Mouse (Mus musculus): ENCODE results near the gene Lpar2. TPM values are rescaled to one million over a fixed set of nuclear protein-coding genes. Genes with fewer than 3 reads are reported as not detected.

Lpar2 gene
- polyA plus RNA-seq, 1 experiment, result not detected

DNA sequence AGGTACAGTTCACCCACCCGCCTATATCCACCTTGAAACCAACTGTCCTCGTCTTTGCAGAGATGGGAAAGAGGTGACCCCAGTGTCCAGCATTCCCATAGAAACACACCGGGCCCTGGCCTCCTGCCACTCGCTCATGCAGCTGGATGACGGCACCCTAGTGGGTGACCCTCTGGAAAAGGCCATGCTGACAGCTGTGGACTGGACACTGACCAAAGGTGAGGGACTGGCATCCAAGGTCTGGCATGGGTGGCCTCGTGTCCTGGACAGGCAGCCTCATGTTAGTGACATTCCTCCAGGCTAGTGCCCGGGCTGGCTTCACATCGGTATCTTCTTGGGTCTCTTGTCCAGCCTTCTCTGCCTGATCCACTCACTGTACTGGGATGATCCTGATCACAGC is 23.0 kb upstream of the Lpar2 start:
- Histone ChIP-seq H3K27ac (replicated peaks; ENCODE audit: low read depth, low read length) (no peak overlapping the region), H3K4me1 (ENCODE audit: control insufficient read depth, insufficient read depth, insufficient read length, low read length) (no peaks in the 10 kb centered on the region), H3K4me3 (ENCODE audit: insufficient read depth, low read depth, low read length) (no peak overlapping the region)

DNA sequence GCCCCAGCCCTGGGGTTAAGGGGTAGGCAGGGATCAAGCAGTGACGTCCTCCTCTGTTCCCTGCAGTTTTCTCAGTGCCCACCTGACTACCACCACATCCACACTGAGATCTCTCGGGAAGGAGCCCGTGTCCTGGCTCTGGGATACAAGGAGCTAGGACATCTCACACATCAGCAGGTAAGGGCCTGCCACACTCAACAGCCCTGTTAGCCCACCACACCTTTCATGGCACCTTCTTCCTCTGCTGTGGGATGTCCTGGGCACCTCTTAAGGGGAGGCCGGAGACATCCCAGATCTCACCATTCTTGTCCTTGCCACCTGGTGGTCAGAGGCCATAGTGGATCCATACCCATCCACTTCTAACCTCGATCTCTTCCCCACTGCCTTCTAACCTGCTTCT is 22.3 kb upstream of the Lpar2 start:
- Histone ChIP-seq H3K27ac (replicated peaks; ENCODE audit: low read depth, low read length) (no peak overlapping the region), H3K4me1 (ENCODE audit: control insufficient read depth, insufficient read depth, insufficient read length, low read length) (no peaks in the 10 kb centered on the region), H3K4me3 (ENCODE audit: insufficient read depth, low read depth, low read length) (no peak overlapping the region)

DNA sequence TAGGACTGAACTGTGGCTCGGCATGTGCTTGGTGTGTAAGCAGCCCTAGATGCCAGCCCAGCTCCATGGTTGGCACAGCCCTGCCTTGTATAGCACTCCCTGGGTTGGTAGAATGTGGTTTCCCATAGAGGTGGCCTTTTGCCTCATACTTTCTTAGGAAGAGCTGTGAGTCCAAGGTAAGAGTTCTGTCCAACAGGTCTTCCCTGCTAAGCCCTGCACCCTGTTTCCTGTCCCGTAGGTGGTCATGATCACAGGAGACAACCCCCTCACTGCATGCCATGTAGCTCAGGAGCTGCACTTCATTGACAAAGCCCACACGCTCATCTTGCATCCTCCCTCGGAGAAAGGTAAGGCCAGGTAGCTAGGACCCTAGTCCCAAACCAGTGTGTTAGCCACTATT is 20.4 kb upstream of the Lpar2 start:
- no peaks in the 10 kb centered on the region for H3K4me1 ChIP-seq (ENCODE audit: control insufficient read depth, insufficient read depth, insufficient read length, low read length)
- no peak overlapping the region for H3K4me3 ChIP-seq (ENCODE audit: insufficient read depth, low read depth, low read length)
- no peak overlapping the region for H3K27ac ChIP-seq (replicated peaks; ENCODE audit: low read depth, low read length)

DNA sequence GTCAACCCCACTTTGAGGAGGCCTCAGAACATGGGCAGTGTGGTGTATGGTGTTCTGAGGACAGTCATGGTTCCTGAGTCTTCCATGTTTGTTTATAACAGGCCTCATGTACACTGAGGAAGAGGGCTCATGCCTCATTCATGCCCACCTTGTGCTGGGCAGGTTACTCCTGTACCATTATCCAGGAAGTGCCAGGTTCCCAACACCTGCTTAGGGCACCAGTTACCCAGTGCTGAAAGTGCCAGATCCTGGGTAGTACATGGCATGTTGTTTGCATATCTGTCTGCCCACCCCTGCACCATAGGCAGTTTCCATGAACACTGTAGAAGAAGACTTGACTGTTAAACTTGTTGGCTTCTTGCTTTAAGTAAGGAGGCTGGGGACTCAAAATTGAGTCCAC is 20.0 kb upstream of the Lpar2 start:
- Histone ChIP-seq H3K27ac (replicated peaks; ENCODE audit: low read depth, low read length) (no peak overlapping the region), H3K4me3 (ENCODE audit: insufficient read depth, low read depth, low read length) (no peak overlapping the region), H3K4me1 (ENCODE audit: control insufficient read depth, insufficient read depth, insufficient read length, low read length) (no peaks in the 10 kb centered on the region)

DNA sequence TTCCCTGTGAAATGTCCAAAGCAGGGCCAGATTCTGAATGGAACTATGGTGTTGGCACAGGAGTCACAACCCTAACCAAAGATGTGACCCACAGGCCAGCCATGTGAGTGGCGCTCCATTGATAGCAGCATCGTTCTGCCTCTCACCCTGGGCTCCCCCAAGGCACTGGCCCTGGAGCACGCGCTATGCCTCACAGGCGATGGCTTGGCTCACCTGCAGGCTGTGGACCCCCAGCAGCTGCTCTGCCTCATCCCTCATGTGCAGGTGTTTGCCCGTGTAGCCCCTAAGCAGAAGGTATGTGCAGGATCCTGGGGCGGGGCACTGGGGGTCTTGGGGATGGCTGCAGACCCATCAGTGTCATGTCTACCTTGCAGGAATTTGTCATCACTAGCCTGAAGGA is 18.9 kb upstream of the Lpar2 start:
- H3K4me1 ChIP-seq (ENCODE audit: control insufficient read depth, insufficient read depth, insufficient read length, low read length), result no peaks in the 10 kb centered on the region
- no peak overlapping the region for H3K4me3 ChIP-seq (ENCODE audit: insufficient read depth, low read depth, low read length)
- H3K27ac ChIP-seq (replicated peaks; ENCODE audit: low read depth, low read length), result no peak overlapping the region

DNA sequence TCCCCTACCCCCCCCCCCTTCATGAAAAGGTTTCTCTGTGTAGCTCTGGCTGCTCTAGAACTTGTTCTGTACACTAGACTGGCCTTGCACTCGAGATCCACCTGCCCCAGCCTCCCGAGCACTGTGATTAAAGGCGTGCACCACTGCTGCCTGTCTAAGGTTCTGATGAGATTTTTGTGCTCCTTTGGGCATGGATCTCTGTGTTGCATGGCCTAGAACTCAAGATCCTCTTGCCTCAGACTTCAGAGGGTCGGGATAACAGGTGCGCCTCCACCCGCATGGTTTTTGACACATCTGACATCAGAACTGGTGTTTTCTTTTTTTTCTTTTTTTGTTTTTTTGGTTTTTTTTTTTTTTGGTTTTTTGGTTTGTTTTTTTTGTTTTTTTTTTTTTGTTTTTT is 17.7 kb upstream of the Lpar2 start:
- Histone ChIP-seq H3K27ac (replicated peaks; ENCODE audit: low read depth, low read length) (no peak overlapping the region), H3K4me1 (ENCODE audit: control insufficient read depth, insufficient read depth, insufficient read length, low read length) (no peaks in the 10 kb centered on the region)

DNA sequence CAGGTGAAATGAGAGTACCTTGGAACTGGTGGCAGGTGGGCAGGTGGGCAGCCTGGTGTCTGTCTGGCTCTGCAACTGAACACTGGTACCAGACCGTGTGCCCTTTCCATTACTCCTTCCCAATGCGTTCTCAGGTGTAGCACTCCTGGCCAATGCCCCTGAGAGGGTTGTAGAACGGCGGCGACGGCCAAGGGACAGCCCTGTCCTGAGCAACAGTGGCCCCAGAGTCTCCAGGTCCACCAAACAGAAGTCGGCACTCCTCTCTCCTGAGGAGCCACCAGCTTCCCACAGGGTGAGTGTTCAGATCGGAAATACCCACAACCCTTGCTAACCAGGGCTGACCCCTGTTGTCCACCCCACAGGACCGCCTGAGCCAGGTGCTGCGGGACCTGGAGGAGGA is 17.1 kb upstream of the Lpar2 start:
- Histone ChIP-seq H3K4me1 (ENCODE audit: control insufficient read depth, insufficient read depth, insufficient read length, low read length) (no peaks in the 10 kb centered on the region), H3K27ac (replicated peaks; ENCODE audit: low read depth, low read length) (no peak overlapping the region), H3K4me3 (ENCODE audit: insufficient read depth, low read depth, low read length) (no peak overlapping the region)

More for the DNA sequence above, 17.7 kb upstream of the Lpar2 start:
- H3K4me3 ChIP-seq (ENCODE audit: insufficient read depth, low read depth, low read length), result no peak overlapping the region

DNA sequence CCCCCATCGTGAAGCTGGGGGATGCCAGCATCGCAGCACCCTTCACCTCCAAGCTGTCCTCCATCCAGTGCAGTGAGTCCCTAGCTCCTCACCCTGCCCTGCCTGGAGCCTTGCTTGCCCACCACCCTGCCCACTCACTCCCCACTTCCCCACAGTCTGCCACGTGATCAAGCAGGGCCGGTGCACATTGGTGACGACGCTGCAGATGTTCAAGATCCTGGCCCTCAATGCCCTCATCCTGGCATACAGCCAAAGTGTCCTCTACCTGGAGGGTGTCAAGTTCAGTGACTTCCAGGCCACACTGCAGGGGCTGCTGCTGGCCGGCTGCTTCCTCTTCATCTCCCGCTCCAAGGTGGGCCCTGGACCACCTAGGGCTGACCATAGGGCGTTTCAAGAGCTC is 16.7 kb upstream of the Lpar2 start:
- Histone ChIP-seq H3K4me3 (ENCODE audit: insufficient read depth, low read depth, low read length) (no peak overlapping the region), H3K27ac (replicated peaks; ENCODE audit: low read depth, low read length) (no peak overlapping the region), H3K4me1 (ENCODE audit: control insufficient read depth, insufficient read depth, insufficient read length, low read length) (no peaks in the 10 kb centered on the region)

DNA sequence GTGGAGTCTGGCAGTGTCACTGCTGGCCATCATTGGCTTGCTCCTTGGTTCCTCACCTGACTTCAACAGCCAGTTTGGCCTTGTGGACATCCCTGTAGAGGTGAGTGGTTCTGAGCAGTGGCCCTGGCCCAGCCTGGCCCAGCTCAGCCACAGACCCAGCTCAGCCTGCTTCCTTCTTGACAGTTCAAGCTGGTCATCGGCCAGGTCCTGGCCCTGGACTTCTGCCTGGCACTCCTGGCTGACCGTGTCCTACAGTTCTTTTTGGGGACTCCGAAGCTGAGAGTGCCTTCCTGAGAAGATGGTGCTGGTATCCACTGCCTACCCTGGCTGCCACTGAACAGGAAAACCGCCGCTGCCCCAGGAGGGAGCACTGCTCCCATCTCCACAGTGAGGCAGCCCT is 15.0 kb upstream of the Lpar2 start:
- no peak overlapping the region for H3K27ac ChIP-seq (replicated peaks; ENCODE audit: low read depth, low read length)
- no peaks in the 10 kb centered on the region for H3K4me1 ChIP-seq (ENCODE audit: control insufficient read depth, insufficient read depth, insufficient read length, low read length)
- H3K4me3 ChIP-seq (ENCODE audit: insufficient read depth, low read depth, low read length), result no peak overlapping the region

DNA sequence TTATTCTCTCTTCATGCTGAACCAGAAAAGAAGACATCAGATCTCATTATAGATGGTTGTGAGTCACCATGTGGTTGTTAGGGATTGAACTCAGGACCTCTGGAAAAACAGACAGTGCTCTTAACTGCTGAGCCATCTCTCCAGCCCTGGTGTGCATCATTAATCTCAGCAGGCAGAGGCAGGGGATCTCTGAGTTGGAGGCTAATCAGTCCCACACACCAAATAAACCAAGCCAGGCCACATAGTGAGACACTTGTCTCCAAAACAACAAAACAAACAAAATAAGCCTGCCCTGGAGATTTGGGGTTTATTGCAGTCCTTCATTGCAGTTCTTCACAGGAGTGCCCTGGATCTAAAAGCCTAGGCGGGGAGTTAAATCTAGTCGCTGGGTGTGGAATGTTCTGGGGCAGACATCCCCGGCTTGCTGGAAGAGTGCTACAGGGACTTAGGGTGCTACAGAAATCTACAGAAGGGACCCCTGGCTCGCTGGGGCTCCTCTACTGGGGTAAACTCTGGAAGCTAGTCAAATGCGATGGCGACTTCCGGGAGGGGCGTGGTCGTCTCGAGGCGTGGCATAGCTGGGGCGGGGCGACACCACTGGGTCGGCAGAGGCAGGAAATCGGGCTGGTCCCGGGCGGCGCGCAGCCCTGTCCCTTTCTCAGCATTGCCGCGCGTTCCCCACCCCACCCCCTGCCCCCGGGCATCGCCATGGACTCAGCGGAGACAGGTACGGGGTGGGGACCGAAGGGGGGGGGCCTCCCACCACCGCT is 13.9 kb upstream of the Lpar2 start, which contains the start of gene Gmip:
TSS of gene Gmip (plus strand) at position 586 of the 770 bp plus-strand sequence.
- H3K27ac ChIP-seq (replicated peaks; ENCODE audit: low read depth, low read length), result 0 out of 2 replicates have a peak within 1 kb of the TSS, but pooled peaks have one; percentile 33
- no peaks in the 10 kb centered on the region for H3K4me1 ChIP-seq (ENCODE audit: control insufficient read depth, insufficient read depth, insufficient read length, low read length)
- H3K4me3 ChIP-seq (ENCODE audit: insufficient read depth, low read depth, low read length), result peak within 1 kb of the TSS; percentile 71

DNA sequence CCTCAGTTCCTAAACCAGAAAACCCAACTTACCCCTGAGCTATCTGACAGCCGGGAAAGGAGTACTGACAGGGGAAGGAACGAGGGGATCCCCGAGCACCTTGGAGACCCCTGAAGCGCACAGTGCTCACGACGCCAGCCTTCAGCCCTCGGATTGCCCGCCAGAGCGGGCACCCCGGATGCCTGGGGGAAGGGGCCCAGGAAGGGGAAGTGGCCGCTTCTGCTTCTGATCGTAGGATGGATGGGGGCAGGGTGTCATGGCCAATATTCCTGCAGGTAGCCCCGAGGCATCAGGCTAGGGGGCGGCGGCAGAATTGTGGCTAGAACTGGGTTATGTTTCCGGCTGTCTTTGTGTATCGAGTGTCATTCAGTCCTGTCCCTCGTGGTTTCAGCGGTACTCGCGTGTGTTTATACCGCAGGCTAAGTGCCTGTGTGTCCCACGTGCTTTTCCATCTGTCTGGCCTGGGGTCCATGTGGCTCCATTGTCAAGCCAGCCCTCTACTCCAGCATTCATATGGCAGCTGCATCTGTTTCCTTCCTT is 13.3 kb upstream of the Lpar2 start:
- H3K4me1 ChIP-seq (ENCODE audit: control insufficient read depth, insufficient read depth, insufficient read length, low read length), result no peaks in the 10 kb centered on the region
- H3K4me3 ChIP-seq (ENCODE audit: insufficient read depth, low read depth, low read length), result peak overlapping the region; percentile 71
- no peak overlapping the region for H3K27ac ChIP-seq (replicated peaks; ENCODE audit: low read depth, low read length)

DNA sequence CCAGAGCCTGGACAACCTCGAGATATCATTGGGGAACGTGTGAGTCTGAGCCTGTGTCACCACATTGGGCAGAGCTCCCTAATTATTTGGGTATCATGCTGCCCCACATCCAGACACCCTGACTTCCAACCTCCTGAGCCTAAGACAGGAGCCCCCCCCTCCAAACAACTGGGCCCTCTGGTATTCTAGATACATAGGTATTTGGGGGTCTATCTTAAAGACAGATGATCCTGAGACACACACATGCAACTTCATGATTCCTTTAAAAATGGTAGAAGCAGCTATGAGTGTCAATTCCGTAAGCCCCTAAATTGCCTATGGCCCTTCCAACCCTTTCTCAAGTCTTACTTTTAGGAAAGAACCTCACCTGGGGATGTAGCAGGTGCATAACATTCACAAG is 12.4 kb upstream of the Lpar2 start:
- H3K4me1 ChIP-seq (ENCODE audit: control insufficient read depth, insufficient read depth, insufficient read length, low read length), result no peaks in the 10 kb centered on the region
- H3K4me3 ChIP-seq (ENCODE audit: insufficient read depth, low read depth, low read length), result 0 out of 2 replicates have a peak overlapping the region, but pooled peaks have one; percentile 12
- H3K27ac ChIP-seq (replicated peaks; ENCODE audit: low read depth, low read length), result no peak overlapping the region

DNA sequence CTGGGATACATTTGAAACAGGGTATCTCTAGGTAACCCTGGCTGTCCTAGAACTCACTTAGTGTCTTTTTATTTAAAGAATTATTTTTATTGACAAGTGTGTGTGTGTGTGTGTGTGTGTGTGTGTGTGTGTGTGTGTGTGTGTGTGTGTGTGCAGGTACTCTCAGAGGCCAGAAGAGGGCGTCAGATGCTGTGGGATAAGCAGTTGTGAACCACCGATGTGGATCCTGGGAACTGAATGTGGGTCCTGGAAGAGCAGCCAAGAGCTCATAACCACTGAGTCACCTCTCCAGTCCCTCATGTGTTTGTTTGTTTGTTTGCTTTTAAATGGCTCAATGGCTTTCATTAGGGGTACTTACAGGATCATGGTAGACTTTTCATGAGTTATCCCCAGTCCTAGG is 7.3 kb upstream of the Lpar2 start:
- H3K4me3 ChIP-seq (ENCODE audit: insufficient read depth, low read depth, low read length), result no peak overlapping the region

DNA sequence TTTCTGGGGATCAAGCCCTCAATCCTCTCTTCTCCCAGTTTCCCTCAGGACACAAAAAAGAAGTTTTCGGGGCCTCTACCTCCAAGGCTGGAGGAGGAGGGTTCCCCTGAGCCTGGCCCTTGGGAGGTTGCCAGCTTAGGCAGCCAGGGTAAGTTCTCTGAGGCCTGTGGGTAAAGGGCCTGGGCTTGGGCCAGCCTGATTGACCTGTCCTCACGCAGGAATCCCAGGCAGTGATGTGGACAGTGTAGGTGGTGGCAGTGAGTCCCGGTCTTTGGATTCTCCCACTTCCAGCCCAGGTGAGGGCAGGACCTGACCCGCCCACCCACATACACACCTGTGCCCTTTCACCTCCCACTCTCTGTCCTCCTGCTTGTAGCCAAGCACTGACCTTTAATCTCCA is 6.8 kb upstream of the Lpar2 start:
- Histone ChIP-seq H3K4me1 (ENCODE audit: control insufficient read depth, insufficient read depth, insufficient read length, low read length) (0 out of 2 replicates have a peak, but pooled peaks cover 3% of the 10 kb centered on the region), H3K27ac (replicated peaks; ENCODE audit: low read depth, low read length) (no peak overlapping the region), H3K4me3 (ENCODE audit: insufficient read depth, low read depth, low read length) (no peak overlapping the region)

More for the DNA sequence above, 7.3 kb upstream of the Lpar2 start:
- no peak overlapping the region for H3K27ac ChIP-seq (replicated peaks; ENCODE audit: low read depth, low read length)
- 0 out of 2 replicates have a peak, but pooled peaks cover 3% of the 10 kb centered on the region for H3K4me1 ChIP-seq (ENCODE audit: control insufficient read depth, insufficient read depth, insufficient read length, low read length)

DNA sequence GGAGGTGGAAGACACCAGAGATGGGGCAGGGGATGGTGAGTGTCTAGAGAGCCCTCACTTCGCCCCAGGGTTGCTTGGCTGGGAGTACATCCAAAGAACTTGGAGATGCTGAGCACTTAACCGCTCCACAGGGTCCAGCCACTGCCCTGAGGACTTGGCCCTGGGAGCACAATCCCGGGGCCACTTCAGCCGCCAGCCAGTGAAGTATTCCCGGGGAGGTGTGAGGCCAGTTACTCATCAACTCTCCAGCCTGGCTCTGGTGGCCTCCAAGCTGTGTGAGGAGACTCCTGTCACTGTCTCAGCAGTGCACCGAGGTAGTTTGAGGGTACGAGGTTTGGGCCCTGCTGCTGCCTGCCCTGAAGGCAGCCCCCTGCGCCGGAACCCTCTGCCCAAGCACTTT is 1.8 kb upstream of the Lpar2 start:
- no peak overlapping the region for H3K4me3 ChIP-seq (ENCODE audit: insufficient read depth, low read depth, low read length)
- no peak overlapping the region for H3K27ac ChIP-seq (replicated peaks; ENCODE audit: low read depth, low read length)
- peaks cover 5% of the 10 kb centered on the region; the same call in 1 of the 2 replicates for H3K4me1 ChIP-seq (ENCODE audit: control insufficient read depth, insufficient read depth, insufficient read length, low read length)

DNA sequence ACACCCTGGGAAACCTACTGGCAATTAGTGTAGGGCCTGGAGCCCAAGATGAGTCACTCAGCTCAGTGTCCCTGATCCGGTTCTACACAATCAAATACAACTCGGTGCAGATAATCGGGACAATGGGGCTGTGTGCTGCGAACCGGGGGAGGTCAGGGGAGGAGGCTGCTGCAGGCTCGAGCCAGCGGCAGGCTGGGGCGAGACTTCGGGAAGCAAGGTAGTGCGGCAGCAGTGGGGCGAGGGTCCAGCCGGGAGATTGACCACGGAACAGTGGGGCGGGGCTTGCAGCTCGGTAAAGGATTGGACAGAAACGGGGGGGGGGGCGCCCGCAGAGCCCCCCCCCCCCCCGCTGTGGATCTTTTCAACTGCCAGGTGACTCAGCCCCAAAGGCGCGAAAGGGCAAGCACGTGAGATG is 251 bp upstream of the Lpar2 start:
- Histone ChIP-seq H3K4me3 (ENCODE audit: insufficient read depth, low read depth, low read length) (peak overlapping the region; percentile 14), H3K27ac (replicated peaks; ENCODE audit: low read depth, low read length) (no peak overlapping the region), H3K4me1 (ENCODE audit: control insufficient read depth, insufficient read depth, insufficient read length, low read length) (peaks cover 2% of the 10 kb centered on the region; the same call in 1 of the 2 replicates)

Data from brown adipose tissue, adult 24 weeks (tissue).